Mouse (Mus musculus): ENCODE measurements around the gene Cntrob. TPM values are rescaled to one million over a fixed set of nuclear protein-coding genes. Genes with fewer than 3 reads are reported as not detected.

Cntrob gene
- polyA plus RNA-seq, 1 experiment from 2014 or later, result 22.6 TPM

DNA sequence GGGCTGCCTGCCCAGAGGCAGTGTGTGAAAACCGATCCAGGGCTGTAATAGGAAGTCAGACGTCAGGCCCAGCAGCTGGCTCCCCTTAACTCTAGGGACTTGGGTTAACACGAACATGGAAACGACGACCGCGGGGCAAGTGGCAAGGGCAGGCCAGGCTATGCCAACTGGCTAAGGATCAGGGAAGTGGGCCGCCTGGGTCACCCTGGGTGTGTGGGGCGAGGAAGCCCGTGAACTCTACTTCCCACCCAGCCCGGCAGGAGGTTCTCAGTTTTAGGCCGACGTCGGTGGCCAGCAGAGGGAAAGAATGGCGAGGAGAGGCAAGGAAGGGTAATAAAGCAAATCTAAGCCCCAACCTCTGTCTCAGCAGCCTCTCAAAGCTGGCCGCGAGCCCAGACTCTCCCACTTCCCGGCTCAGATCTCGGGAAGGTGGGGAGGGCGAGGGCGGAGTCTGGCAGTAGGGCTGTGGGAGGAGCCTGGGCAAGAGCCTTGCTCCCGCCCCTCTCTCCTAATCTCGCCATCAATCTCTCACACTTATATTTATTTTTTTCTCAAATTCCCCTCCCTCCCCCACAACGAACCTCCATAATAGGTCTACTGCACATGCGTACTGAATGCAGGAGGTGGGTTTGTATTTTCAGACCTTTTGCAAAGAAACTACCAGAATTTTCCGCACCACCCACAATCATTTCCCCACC, 42.7 kb upstream of the Cntrob start:
- under 1% methylated on average over 26 of the region's 26 CpGs for WGBS
- peak; percentile 85 for ATAC-seq (ENCODE audit: low FRiP score)
- Histone ChIP-seq H3K27me3 (no peaks in the 10 kb centered on the region), H3K4me2 (peak overlapping the region; percentile 94), H3K4me1 (replicated peaks) (peaks cover 63% of the 10 kb centered on the region), H3K9ac (peak overlapping the region; percentile 100), H3K27ac (peak overlapping the region; percentile 100), H3K9me3 (no peaks in the 10 kb centered on the region), H3K4me3 (peak overlapping the region; percentile 96), H3K36me3 (peaks cover 31% of the 10 kb centered on the region)

GRCm38 (mm10) chr11:69365722-69366121, 42.1 kb upstream of the Cntrob start:
- Histone ChIP-seq H3K4me1 (replicated peaks) (peaks cover 59% of the 10 kb centered on the region), H3K36me3 (peaks cover 37% of the 10 kb centered on the region), H3K27me3 (no peaks in the 10 kb centered on the region), H3K4me2 (peak overlapping the region; percentile 94), H3K9ac (peak overlapping the region; percentile 80), H3K27ac (peak overlapping the region; percentile 100), H3K4me3 (peak overlapping the region; percentile 96), H3K9me3 (no peaks in the 10 kb centered on the region)
- ATAC-seq (ENCODE audit: low FRiP score), result 0 out of 2 replicates have a peak, but pooled peaks have one; percentile 4
- WGBS, result 27% methylated on average over 6 of the region's 6 CpGs

GRCm38 (mm10) chr11:69364910-69365309, 41.3 kb upstream of the Cntrob start:
- no peaks in the 10 kb centered on the region for H3K9me3 ChIP-seq
- H3K36me3 ChIP-seq, result peaks cover 45% of the 10 kb centered on the region
- H3K4me2 ChIP-seq, result peak overlapping the region; percentile 94
- peak overlapping the region; percentile 100 for H3K27ac ChIP-seq
- H3K4me1 ChIP-seq (replicated peaks), result peaks cover 55% of the 10 kb centered on the region
- no peaks in the 10 kb centered on the region for H3K27me3 ChIP-seq
- ATAC-seq (ENCODE audit: low FRiP score), result peak; percentile 41
- under 1% methylated on average over 6 of the region's 6 CpGs for WGBS
- peak overlapping the region; percentile 80 for H3K9ac ChIP-seq
- H3K4me3 ChIP-seq, result peak overlapping the region; percentile 96

DNA sequence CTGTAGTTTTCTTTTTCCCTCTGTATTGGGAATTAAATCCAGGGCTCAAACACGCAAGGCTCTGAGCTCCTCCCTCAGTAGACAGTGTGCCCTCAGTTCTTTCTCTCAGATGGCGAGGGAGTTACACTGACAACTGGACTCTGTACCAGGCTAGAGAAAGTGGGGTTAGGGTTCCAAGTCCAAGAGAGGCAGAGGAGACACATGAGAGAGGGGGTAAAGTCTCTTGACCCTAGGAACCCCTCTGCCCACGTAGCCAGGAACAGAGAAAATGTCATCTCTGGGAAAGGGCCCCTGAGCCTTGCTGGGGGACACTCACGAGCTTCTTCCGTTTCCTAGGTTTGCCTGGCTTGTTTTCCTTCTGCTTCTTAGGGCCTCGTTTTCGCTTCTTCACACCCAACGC, 40.8 kb upstream of the Cntrob start:
- Histone ChIP-seq H3K27ac (peak overlapping the region; percentile 100), H3K36me3 (peaks cover 50% of the 10 kb centered on the region), H3K27me3 (no peaks in the 10 kb centered on the region), H3K4me3 (no peak overlapping the region), H3K4me2 (peak overlapping the region; percentile 94), H3K9ac (peak overlapping the region; percentile 80), H3K4me1 (replicated peaks) (peaks cover 52% of the 10 kb centered on the region), H3K9me3 (no peaks in the 10 kb centered on the region)
- 50% methylated on average over 8 of the region's 8 CpGs for WGBS
- ATAC-seq (ENCODE audit: low FRiP score), result no peak

GRCm38 (mm10) chr11:69362479-69362878, 38.9 kb upstream of the Cntrob start:
- ATAC-seq (ENCODE audit: low FRiP score), result no peak
- WGBS, result 95% methylated on average over 2 of the region's 2 CpGs
- Histone ChIP-seq H3K27ac (no peak overlapping the region), H3K9ac (no peak overlapping the region), H3K27me3 (no peaks in the 10 kb centered on the region), H3K4me3 (no peak overlapping the region), H3K4me1 (replicated peaks) (peaks cover 44% of the 10 kb centered on the region), H3K4me2 (no peak overlapping the region), H3K36me3 (peaks cover 69% of the 10 kb centered on the region), H3K9me3 (no peaks in the 10 kb centered on the region)

DNA sequence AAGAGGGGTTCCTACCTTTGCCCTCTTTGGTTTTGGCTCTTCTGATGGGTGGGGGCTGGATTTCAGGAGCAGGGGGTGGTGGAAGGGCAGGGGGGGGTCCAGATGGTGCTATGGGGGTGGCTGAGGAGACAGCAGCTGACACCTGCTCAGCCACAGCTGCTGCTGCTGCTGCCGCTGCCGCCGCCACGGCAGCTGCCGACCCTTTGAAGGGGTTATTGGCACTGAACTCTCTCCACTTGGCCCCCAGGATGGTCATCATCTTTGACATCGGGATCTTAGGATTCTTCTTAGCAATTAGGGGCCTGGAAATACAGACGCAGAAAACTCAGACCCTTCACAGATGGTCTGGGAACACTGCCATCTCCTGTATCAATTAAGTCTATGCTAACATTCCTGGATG, 38.4 kb upstream of the Cntrob start:
- Histone ChIP-seq H3K9me3 (no peaks in the 10 kb centered on the region), H3K9ac (no peak overlapping the region; the same call in 1 of the 2 replicates), H3K27ac (peak overlapping the region; percentile 30; the same call in 1 of the 2 replicates), H3K27me3 (no peaks in the 10 kb centered on the region), H3K4me3 (no peak overlapping the region), H3K36me3 (peaks cover 74% of the 10 kb centered on the region), H3K4me1 (replicated peaks) (peaks cover 42% of the 10 kb centered on the region), H3K4me2 (no peak overlapping the region)
- whole genome bisulfite sequencing, result 39% methylated on average over 7 of the region's 7 CpGs
- ATAC-seq (ENCODE audit: low FRiP score), result no peak

DNA sequence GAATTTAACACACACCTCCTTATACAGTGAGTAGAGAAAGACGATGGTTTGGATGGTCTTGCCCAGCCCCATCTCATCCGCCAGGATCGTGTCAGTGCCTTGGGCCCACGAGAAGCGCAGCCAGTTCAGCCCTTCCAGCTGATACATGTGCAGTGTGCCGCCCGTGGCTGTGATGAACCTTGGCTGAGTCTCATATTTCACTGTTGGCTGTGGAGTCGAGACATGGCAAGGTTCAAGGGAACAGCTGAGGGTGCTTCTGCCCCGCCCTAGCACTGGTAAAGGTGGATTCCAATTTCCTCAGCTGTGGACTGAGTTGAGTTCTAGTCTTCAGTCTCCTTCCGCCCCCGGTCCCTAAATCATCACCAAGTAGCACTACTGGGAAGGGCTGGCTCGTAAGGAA, 34.1 kb upstream of the Cntrob start:
- H3K4me3 ChIP-seq, result no peak overlapping the region
- 93% methylated on average over 12 of the region's 12 CpGs for WGBS
- H3K27ac ChIP-seq, result no peak overlapping the region
- ATAC-seq (ENCODE audit: low FRiP score), result no peak
- H3K27me3 ChIP-seq, result no peaks in the 10 kb centered on the region
- H3K4me2 ChIP-seq, result no peak overlapping the region
- peaks cover 99% of the 10 kb centered on the region for H3K36me3 ChIP-seq
- no peak overlapping the region for H3K9ac ChIP-seq
- H3K4me1 ChIP-seq (replicated peaks), result peaks cover 12% of the 10 kb centered on the region; the same call in 1 of the 2 replicates
- H3K9me3 ChIP-seq, result no peaks in the 10 kb centered on the region

GRCm38 (mm10) chr11:69356544-69356943, 33.0 kb upstream of the Cntrob start:
- 95% methylated on average over 5 of the region's 5 CpGs for WGBS
- Histone ChIP-seq H3K4me2 (no peak overlapping the region), H3K36me3 (peaks cover 100% of the 10 kb centered on the region), H3K9me3 (no peaks in the 10 kb centered on the region), H3K4me3 (no peak overlapping the region), H3K9ac (no peak overlapping the region), H3K27me3 (no peaks in the 10 kb centered on the region), H3K4me1 (replicated peaks) (peaks cover 4% of the 10 kb centered on the region; the same call in 1 of the 2 replicates), H3K27ac (no peak overlapping the region)
- no peak for ATAC-seq (ENCODE audit: low FRiP score)

GRCm38 (mm10) chr11:69346441-69346840, 22.9 kb upstream of the Cntrob start:
- Histone ChIP-seq H3K27ac (no peak overlapping the region), H3K9me3 (no peaks in the 10 kb centered on the region), H3K27me3 (no peaks in the 10 kb centered on the region), H3K9ac (no peak overlapping the region), H3K4me3 (no peak overlapping the region), H3K36me3 (peaks cover 87% of the 10 kb centered on the region), H3K4me2 (no peak overlapping the region), H3K4me1 (replicated peaks) (peaks cover 9% of the 10 kb centered on the region)
- ATAC-seq (ENCODE audit: low FRiP score), result no peak
- 89% methylated on average over 18 of the region's 26 CpGs for WGBS

GRCm38 (mm10) chr11:69340161-69341131, 16.9 kb upstream of the Cntrob start, which contains the start of gene Rnf227:
TSS of gene Rnf227 (plus strand) at chr11:69340461.
- no peaks in the 10 kb centered on the region for H3K9me3 ChIP-seq
- 1% methylated on average over 98 of the region's 99 CpGs for WGBS
- H3K27ac ChIP-seq, result peak within 1 kb of the TSS; percentile 94
- peak within 1 kb of the TSS; percentile 81 for H3K9ac ChIP-seq
- peaks cover 11% of the 10 kb centered on the region; the same call in 1 of the 2 replicates for H3K27me3 ChIP-seq
- peak within 1 kb of the TSS; percentile 61 for H3K4me3 ChIP-seq
- H3K36me3 ChIP-seq, result peaks cover 30% of the 10 kb centered on the region
- peak; percentile 89 for ATAC-seq (ENCODE audit: low FRiP score)
- peak within 1 kb of the TSS; percentile 76 for H3K4me2 ChIP-seq
- H3K4me1 ChIP-seq (replicated peaks), result peaks cover 24% of the 10 kb centered on the region

DNA sequence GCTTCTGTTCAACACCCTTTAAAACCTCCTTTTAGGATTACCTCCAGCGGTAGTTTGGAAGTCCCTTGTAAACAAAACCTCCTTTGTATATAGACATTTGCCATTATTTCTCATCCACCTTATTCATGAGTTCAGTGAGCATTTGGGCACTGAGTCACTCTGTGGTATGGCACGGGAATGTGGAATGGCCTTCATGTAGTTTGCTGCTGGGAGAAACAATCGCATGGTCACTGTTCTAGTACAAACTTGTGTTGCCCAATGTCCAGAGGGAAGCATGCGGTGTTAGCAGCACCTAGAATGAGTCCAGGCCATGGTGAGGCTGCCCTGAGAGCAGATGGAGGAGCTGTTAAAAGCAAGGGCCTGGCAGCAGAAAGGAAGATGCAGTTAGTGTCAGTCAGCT, 11.2 kb upstream of the Cntrob start:
- no peak overlapping the region for H3K27ac ChIP-seq
- H3K4me1 ChIP-seq (replicated peaks), result peaks cover 29% of the 10 kb centered on the region
- no peak for ATAC-seq (ENCODE audit: low FRiP score)
- no peak overlapping the region for H3K4me3 ChIP-seq
- H3K4me2 ChIP-seq, result no peak overlapping the region
- H3K27me3 ChIP-seq, result peaks cover 14% of the 10 kb centered on the region; the same call in 1 of the 2 replicates
- H3K9ac ChIP-seq, result 0 out of 2 replicates have a peak overlapping the region, but pooled peaks have one; percentile 8
- H3K9me3 ChIP-seq, result no peaks in the 10 kb centered on the region
- WGBS, result 79% methylated on average over 4 of the region's 4 CpGs
- 0 out of 2 replicates have a peak, but pooled peaks cover 3% of the 10 kb centered on the region for H3K36me3 ChIP-seq

- no peaks in the 10 kb centered on the region for H3K9me3 ChIP-seq
- 0 out of 2 replicates have a peak overlapping the region, but pooled peaks have one; percentile 8 for H3K9ac ChIP-seq
- no peak for ATAC-seq (ENCODE audit: low FRiP score)
- no peak overlapping the region for H3K27ac ChIP-seq
- peaks cover 24% of the 10 kb centered on the region for H3K4me1 ChIP-seq (replicated peaks)
- H3K4me3 ChIP-seq, result no peak overlapping the region
- 65% methylated on average over 3 of the region's 3 CpGs for WGBS
- H3K27me3 ChIP-seq, result peaks cover 15% of the 10 kb centered on the region
- H3K36me3 ChIP-seq, result 0 out of 2 replicates have a peak, but pooled peaks cover 3% of the 10 kb centered on the region
- H3K4me2 ChIP-seq, result no peak overlapping the region
These were observed 10.3 kb upstream of the Cntrob start for GRCm38 (mm10) chr11:69333922-69334321.
